Mouse (Mus musculus) mesoderm, embryonic 11.5 days (tissue): ENCODE measurements at regions not wholly inside any gene's neighbourhood (a gene's known extent, or its start where the extent isn't known, plus 50 kb on each side); places are given as distances from the start of the nearest gene placed in this dataset.
A peak's percentile ranks its signal among the peaks of the same experiment; 100 is the strongest.
"Not testable (repeated sequence)": the region's sequence is repeated elsewhere in the genome, so short reads cannot be mapped to it uniquely, and the experiment has no call there.

Source experiments
- DNase-seq: peaks from one replicate; pipeline ENCODE4 v3.0.0-alpha.2; 2012; ENCODE audit warnings: low read depth, low spot score

- DNase-seq: no peak
Measured at GRCm38 (mm10) chr13:75295818-75296217, 206.2 kb downstream of the Pcsk1 start.

GRCm38 (mm10) chr13:75319780-75320179 lies 230.2 kb downstream of the Pcsk1 start:
- DNase-seq: peak; percentile 5

- DNase-seq: no peak
Measured at GRCm38 (mm10) chr13:75320239-75320638, 230.6 kb downstream of the Pcsk1 start.

- DNase-seq: no peak
Measured at GRCm38 (mm10) chr13:75337054-75337453, 247.4 kb downstream of the Pcsk1 start.

DNA sequence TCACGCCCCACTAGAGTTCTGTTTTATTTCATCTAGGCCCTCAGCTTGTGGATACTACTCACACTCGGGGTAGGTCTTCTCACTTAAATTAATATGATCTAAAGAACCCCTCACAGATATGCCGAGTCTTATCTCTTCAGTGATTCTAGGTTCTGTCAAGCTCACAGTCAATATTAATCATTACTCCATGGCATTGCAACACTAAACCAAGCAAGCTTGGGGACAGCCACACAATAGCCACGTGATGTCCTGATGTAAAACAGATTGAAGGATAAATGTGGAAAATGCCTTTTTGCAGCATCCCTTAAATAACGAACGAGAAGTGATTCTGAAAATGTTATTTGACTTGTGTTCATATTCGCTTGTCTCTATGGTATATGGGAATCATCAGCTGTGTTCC lies 253.8 kb downstream of the Pcsk1 start:
- DNase-seq: no peak

GRCm38 (mm10) chr13:75366723-75367426 lies 277.2 kb downstream of the Pcsk1 start:
- DNase-seq: no peak

- DNase-seq: no peak
Measured at GRCm38 (mm10) chr13:75368249-75368800, 278.7 kb downstream of the Pcsk1 start.

DNA sequence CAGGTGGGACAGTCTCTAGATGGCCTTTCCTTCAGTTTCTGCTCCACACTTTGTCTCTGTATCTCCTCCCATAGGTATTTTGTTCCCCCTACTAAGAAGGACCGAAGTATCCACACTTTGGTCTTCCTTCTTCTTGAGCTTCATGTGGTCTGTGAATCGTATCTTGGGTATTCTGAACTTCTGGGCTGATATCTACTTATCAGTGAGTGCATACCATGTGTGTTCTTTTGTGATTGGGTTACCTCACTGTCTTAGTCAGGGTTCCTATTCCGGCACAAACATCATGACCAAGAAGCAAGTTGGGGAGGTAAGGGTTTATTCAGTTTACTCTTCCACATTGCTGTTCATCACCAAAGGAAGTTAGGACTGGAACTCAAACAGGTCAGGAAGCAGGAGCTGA lies 287.5 kb downstream of the Pcsk1 start:
- DNase-seq: not testable (repeated sequence)

DNA sequence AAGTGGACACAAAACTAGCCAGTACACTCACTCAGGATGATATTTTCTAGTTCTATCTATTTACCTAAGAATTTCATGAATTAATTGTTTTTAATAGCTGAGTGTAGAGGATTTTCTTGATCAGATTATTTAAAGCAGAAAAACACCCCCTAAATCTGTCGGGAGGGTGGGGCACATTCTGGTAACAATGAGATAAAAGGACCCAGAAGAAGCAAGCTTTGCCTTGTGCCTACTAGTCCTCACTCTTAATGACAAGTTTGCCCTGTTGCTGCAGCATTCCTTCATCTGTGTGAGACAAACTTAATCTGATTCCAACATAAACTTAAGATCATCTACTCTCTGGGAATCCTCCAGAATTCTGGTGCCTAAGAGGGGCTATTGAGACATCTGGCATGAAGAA lies 288.1 kb downstream of the Pcsk1 start:
- no peak for DNase-seq

DNA sequence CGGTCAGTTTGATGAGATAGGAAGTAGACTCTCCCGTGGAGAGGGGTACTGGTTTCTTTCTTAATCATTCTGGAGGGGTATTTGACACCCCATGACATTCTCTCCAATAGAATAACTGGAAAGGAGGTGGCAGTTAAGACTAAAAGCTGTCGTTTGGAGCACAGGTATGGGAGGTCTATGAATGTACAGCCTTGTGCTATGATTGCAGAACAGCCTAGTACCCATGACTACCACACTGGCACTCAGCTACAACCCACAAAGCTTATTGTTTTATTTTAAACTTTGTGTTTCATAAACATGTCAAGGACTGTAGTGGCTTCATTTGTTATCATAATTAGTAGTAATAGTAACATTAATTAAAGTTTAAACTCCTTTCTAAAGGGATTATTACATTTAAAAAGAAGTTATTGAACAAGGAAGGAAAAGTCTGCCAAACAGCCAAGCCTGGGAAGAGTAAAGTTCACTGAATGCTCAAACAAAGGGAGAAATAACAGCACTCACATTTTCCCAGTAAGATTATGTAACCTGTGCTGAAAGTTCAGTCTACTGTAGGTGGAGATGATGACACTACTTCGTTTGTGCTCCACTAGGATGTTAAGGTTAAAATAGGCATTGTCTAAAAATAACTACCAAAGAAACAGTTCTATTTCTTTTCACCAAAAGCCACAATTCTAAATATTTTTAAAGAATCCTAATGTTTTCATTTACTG lies 295.2 kb downstream of the Pcsk1 start:
- no peak for DNase-seq

DNA sequence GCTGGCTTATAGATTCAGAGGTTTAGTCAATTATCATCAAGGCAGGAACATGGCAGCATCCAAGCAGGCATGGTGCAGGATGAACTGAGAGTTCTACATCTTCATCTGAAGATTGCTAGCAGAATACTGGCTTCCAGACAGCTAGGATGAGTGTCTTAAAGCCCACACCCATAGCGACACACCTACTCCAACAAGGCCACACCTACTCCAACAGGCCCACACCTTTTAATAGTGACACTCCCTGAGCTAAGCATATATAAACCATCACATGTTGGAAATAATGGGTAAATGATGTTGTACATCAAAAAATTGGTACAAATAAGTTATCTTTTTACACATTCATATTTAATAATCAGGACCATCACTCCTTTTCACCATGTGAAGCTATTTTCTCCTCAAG lies 299.6 kb downstream of the Pcsk1 start:
- no peak for DNase-seq

GRCm38 (mm10) chr13:75390177-75390576 lies 300.6 kb downstream of the Pcsk1 start:
- DNase-seq: no peak

DNA sequence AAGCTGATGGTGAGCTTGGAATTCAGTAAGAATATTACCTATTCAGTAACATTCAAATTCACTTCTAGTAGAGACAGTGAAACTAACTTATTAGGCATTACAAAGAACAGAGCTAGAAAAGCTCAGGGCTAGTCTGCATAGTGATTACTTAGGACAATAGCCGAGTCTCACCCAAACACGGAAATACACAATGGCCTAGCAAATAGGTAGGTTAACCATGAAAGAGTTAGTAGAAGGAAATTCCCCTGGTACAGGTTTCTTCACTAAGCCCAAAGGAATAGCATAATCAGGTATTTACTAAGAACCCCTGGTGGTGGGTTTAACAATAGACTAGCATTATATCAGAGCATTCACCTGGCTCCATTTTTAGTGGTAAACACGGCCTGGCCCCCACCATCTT lies 306.7 kb upstream of the Ell2 start:
- DNase-seq: not testable (repeated sequence)

- DNase-seq: no peak
Measured at GRCm38 (mm10) chr13:75420726-75421125, 285.8 kb upstream of the Ell2 start.

DNA sequence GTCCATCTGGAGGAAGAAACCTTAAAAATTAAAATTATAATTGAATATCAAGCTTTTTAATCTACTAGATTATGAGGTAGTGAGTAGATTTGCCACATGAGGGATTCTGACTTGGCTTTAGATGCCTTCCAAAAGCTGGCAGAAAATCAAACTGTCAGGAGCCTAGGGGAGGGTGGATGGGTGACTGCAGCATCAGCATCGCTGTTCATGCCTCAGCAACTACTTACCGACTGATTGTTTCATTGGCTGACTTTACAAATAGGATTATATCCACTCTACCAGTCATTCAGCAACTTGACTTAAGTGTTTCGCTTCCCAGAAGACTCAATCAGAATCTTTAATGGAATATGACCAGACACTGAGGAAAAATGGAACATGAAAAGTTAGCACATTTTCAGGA lies 279.6 kb upstream of the Ell2 start:
- DNase-seq: no peak

- no peak for DNase-seq
Measured at GRCm38 (mm10) chr13:75439170-75439569, 267.4 kb upstream of the Ell2 start.

DNA sequence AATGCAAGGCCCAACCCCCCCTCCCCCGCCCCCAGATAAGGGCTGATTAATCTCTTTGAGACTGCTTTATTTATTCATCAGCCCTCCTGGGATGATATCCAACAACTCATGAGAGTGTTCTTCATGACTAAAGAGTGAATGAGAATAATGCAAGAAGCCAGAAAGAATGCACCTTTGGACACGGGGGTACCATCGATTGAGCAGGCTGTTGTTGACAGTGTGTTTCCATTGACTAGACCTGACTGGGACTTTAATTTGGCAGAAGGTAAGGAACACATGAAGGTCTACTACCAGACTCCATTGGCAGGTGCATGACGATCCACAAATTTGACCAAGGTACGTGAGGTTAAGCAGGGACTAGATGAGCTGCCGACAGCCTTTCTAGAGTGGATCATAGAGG lies 266.5 kb upstream of the Ell2 start:
- no peak for DNase-seq

GRCm38 (mm10) chr13:75460335-75460878 lies 246.2 kb upstream of the Ell2 start:
- DNase-seq: peak; percentile 6

- no peak for DNase-seq
Measured at GRCm38 (mm10) chr13:75461273-75461672, 245.3 kb upstream of the Ell2 start.

GRCm38 (mm10) chr13:75467225-75467624 lies 239.3 kb upstream of the Ell2 start:
- no peak for DNase-seq

GRCm38 (mm10) chr13:75475828-75476597 lies 230.5 kb upstream of the Ell2 start:
- no peak for DNase-seq
